Mouse (Mus musculus) left cerebral cortex, adult 6 months (tissue): ENCODE measurements around the gene Olfr152. TPM values are rescaled to one million over a fixed set of nuclear protein-coding genes. Genes with fewer than 3 reads are reported as not detected.

ENCODE experiments used
- long read RNA-seq, 2 experiments: library from polyadenylated mRNA; unstranded; transcript quantifications; one replicate each; pipeline ENCODE4 v2.0.0; 2019 to 2020
- polyA plus RNA-seq: library from polyadenylated mRNA; unstranded; fragments of <200 nt; fragmentation: Nextera tagmentation; gene quantifications from 2 replicates; pipeline ENCODE4 v1.2.3, GENCODE M21; 2021

Olfr152 gene
- polyA plus RNA-seq: not detected in 2 replicates
- long read RNA-seq, experiment 1: 0 reads
- long read RNA-seq, experiment 2: 0 reads

DNA sequence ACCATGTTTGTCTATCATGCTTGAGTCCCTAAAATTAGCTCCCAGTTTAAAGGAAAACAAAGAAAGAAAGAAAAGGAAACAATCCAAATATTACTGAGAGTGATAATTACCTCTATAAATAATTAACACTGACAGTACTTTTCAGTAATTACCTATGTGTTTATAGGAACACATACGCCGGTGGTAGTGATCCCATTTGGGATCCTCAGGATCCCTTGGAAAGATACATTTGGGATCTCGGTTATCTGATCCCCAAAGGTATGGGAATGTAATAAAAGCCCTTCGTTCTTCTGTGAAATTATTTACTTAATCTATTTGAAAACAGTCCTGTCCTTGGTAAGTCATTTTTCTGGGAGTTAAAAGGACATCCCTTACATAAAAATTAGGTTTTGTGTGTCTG, at the start of gene Olfr152:
Olfr152 (plus strand) TSS at position 301 of the 400 bp plus-strand sequence.

DNA sequence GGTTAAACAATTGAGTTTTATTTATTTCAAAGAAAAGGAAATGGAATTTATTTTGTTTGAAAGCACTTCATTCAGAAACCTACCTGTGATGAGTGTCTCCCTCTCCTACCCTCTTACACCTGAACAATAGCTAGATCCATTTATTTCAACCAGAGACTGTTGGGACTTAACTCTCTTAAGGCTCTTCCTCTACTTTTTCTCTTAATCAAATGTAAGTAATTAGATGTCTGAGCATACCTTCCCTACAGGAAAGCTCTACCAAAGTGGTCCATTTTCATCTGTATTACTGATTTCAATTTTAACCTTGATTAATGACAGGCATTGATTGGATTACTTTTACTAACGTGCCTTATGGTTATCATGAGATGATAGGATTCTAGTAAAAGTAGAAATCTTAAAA, 39.4 kb upstream of the Olfr152 start, which contains the start of gene Olfr1138:
Olfr1138 (minus strand) TSS at position 101 of the 400 bp plus-strand sequence.

GRCm38 (mm10) chr2:87743452-87743851, 35.8 kb upstream of the Olfr152 start, which contains the start of gene Olfr1140:
TSS of gene Olfr1140 (plus strand) at chr2:87743752.

DNA sequence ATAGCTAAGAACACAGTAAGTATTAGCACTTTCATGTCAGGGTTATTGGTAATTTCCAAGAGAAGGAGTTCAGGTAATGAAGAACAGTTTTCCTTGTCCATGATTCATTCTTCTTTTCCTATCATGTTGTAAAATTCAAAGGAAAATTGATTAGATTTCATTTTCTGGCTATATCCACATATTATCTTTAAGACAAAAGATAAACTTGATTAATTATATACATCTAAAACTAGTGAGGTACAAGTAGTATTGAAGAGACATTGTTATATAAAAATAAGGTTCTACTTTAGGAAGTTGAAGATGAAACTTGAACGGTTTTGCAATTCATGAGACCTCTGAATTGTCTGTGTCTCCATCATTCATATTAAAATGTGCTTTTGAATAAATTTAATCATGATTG, 25.4 kb upstream of the Olfr152 start, which contains the start of gene Olfr1141:
Olfr1141 (minus strand) TSS at position 101 of the 400 bp plus-strand sequence.

DNA sequence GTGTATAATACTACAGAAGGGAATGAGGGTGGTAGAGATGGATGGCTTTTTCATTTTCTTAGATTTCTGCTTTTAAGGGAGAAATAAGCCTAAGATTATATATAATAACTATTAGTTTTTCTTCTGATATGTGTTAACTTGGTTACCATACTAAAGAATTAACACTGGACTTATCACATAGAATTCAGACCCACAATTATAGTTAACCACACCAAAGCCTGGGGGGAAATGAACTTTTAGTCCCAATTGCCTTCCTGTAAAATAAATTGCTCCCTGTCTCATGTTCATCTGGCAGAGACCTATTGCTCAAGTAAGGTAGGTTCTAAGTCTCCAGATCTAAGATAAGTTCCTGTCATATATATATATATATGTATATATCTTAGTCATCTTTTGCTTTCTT, 21.0 kb downstream of the Olfr152 start, which contains the start of gene Olfr1143:
Olfr1143 (plus strand) TSS at position 301 of the 400 bp plus-strand sequence.

GRCm38 (mm10) chr2:87809522-87809921, 30.2 kb downstream of the Olfr152 start, which contains the start of gene Olfr1145:
TSS of gene Olfr1145 (plus strand) at chr2:87809822.

DNA sequence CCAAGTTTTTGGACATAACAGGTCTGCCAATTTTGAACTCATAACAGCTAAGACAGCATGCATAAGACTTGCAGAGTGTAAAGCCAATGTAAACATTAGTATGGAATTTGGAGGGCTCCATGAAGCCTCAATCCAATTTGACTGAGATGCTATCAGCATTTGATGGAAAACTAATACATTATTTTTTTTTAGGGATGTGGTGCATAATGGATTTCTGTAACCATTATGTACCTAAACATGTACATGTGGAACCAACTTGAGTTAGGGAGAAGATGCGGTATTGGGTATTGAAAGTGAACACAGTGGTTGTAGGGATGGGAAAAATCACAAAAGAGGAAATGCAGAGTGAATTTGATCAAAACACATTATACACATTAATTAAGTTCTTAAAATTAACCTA, 51.0 kb downstream of the Olfr152 start, which contains the start of gene Olfr1148:
Olfr1148 (plus strand) TSS at position 301 of the 400 bp plus-strand sequence.

Other genes with a start within 250 kb of the Olfr152 start
- not detected in 2 replicates for gene Olfr153, start 247.7 kb upstream of the Olfr152 start, polyA plus RNA-seq
- gene Olfr1128, start 233.9 kb upstream of the Olfr152 start, polyA plus RNA-seq: not detected in 2 replicates
- not detected in 2 replicates for gene Olfr1129, start 205.6 kb upstream of the Olfr152 start, polyA plus RNA-seq
- gene Olfr1130, start 173.3 kb upstream of the Olfr152 start, polyA plus RNA-seq: not detected in 2 replicates
- not detected in 2 replicates for gene Olfr1131, start 152.4 kb upstream of the Olfr152 start, polyA plus RNA-seq
- not detected in 2 replicates for gene Olfr1132, start 141.9 kb upstream of the Olfr152 start, polyA plus RNA-seq
- not detected in 2 replicates for gene Olfr1133, start 132.1 kb upstream of the Olfr152 start, polyA plus RNA-seq
- gene Olfr1134, start 121.0 kb upstream of the Olfr152 start, polyA plus RNA-seq: not detected in 2 replicates
- gene Olfr1135, start 105.8 kb upstream of the Olfr152 start, polyA plus RNA-seq: not detected in 2 replicates
- gene Olfr1136, start 85.5 kb upstream of the Olfr152 start, polyA plus RNA-seq: not detected in 2 replicates
- gene Olfr1137, start 66.3 kb upstream of the Olfr152 start, polyA plus RNA-seq: not detected in 2 replicates
- not detected in 2 replicates for gene Olfr1138, start 39.5 kb upstream of the Olfr152 start, polyA plus RNA-seq
- not detected in 2 replicates for gene Olfr1140, start 35.7 kb upstream of the Olfr152 start, polyA plus RNA-seq
- gene Olfr1141, start 25.5 kb upstream of the Olfr152 start, polyA plus RNA-seq: not detected in 2 replicates
- not detected in 2 replicates for gene Olfr1143, start 21.1 kb downstream of the Olfr152 start, polyA plus RNA-seq
- gene Olfr1145, start 30.3 kb downstream of the Olfr152 start, polyA plus RNA-seq: not detected in 2 replicates
- not detected in 2 replicates for gene Olfr1148, start 51.0 kb downstream of the Olfr152 start, polyA plus RNA-seq
- not detected in 2 replicates for gene Olfr1150-ps1, start 64.5 kb downstream of the Olfr152 start, polyA plus RNA-seq
- gene Olfr1151, start 76.4 kb downstream of the Olfr152 start, polyA plus RNA-seq: not detected in 2 replicates
- gene Olfr1152, start 87.0 kb downstream of the Olfr152 start, polyA plus RNA-seq: not detected in 2 replicates
- gene Olfr1153, start 115.5 kb downstream of the Olfr152 start, polyA plus RNA-seq: not detected in 2 replicates
- gene Olfr1154, start 125.7 kb downstream of the Olfr152 start, polyA plus RNA-seq: not detected in 2 replicates
- not detected in 2 replicates for gene Olfr1155, start 165.7 kb downstream of the Olfr152 start, polyA plus RNA-seq
- gene Olfr1156, start 173.6 kb downstream of the Olfr152 start, polyA plus RNA-seq: not detected in 2 replicates
- not detected in 2 replicates for gene Olfr1157, start 188.8 kb downstream of the Olfr152 start, polyA plus RNA-seq
- not detected in 2 replicates for gene Olfr74, start 195.2 kb downstream of the Olfr152 start, polyA plus RNA-seq
- gene Olfr1158, start 210.6 kb downstream of the Olfr152 start, polyA plus RNA-seq: not detected in 2 replicates
- not detected in 2 replicates for gene Olfr1160, start 228.8 kb downstream of the Olfr152 start, polyA plus RNA-seq
- not detected in 2 replicates for gene Olfr1161, start 243.3 kb downstream of the Olfr152 start, polyA plus RNA-seq